Mouse (Mus musculus) bone marrow, adult 2 months (tissue): Measurements from ENCODE around the gene Btbd16. TPM values are rescaled to one million over a fixed set of nuclear protein-coding genes. Genes with fewer than 3 reads are reported as not detected.
A peak's percentile ranks its signal among the peaks of the same experiment; 100 is the strongest.

Source experiments
- H3K27ac ChIP-seq: fragments of 200-500 bp; 2 replicates; pipeline ENCODE4 v1.5.1; 2012; ENCODE audit warnings: low read depth, mild to moderate bottlenecking, control low read depth, inconsistent platforms, low read length; ENCODE audit not compliant: control insufficient read depth, poor library complexity, insufficient read depth
- H3K4me1 ChIP-seq: fragments of 200-500 bp; 2 replicates; pipeline ENCODE4 v1.6.1; 2011; ENCODE audit warnings: low read length; ENCODE audit not compliant: control insufficient read depth, insufficient read depth
- H3K4me3 ChIP-seq: fragments of 200-500 bp; replicated peaks from 2 replicates; pipeline ENCODE3; 2011; ENCODE audit warnings: mild to moderate bottlenecking, low read depth, low read length, control low read depth; ENCODE audit not compliant: control insufficient read depth
- CTCF ChIP-seq: fragments of 200-500 bp; IDR thresholded peaks from 2 replicates; pipeline ENCODE4 v1.5.1; 2011; ENCODE audit warnings: low read length, control low read depth; ENCODE audit not compliant: control insufficient read depth, insufficient read depth
- POLR2A ChIP-seq: fragments of 200-500 bp; IDR thresholded peaks from 2 replicates; pipeline ENCODE4 v1.6.1; 2011; ENCODE audit warnings: low read depth, mild to moderate bottlenecking, control low read depth, low read length, borderline replicate concordance; ENCODE audit not compliant: control insufficient read depth
- WGBS: fragments of 180-500 bp; shearing (Covaris S2); methylation state at CpG from one replicate; pipeline ENCODE4 v1.1.7; 2018; 5-methylcytosine and 5-hydroxymethylcytosine counted together
- polyA plus RNA-seq: library from polyadenylated mRNA; stranded (reverse); fragments of >200 nt; gene quantifications from 2 replicates; pipeline ENCODE4 v1.2.4, GENCODE M21; 2011; ENCODE audit warnings: low replicate concordance; ENCODE audit not compliant: missing spikeins, insufficient read depth, insufficient read length

Gene Btbd16
- polyA plus RNA-seq, 1 experiment: 1.4 TPM

GRCm38 (mm10) chr7:130815601-130816000 lies 41.7 kb downstream of the Btbd16 start:
- TF ChIP-seq POLR2A: no peak
- TF ChIP-seq CTCF: no peak
- WGBS: 84% methylated on average over 10 of the region's 10 CpGs
- Histone ChIP-seq H3K4me1 (no peaks in the 10 kb centered on the region; the same call in 1 of the 2 replicates), H3K4me3 (no peak overlapping the region), H3K27ac (no peak overlapping the region)

DNA sequence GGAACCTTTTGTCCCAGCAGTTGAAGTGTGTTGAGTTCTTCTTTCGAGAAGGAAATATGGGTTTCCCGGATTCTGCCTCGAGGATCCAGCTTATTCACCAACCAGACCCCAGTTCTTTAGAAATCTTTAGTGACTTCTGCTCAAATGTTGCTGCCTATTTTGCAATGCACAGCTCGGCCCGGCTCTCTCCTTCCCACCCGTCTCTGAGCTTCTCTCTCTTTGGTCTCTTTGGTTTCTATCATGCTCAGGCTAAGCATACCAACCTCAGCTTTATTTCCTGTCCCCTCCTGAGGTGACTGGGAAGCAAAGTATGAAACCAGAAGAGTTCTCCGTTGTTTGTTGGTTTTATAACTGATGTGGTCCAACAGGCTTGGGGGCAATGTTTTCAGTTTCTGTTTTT lies 42.4 kb downstream of the Btbd16 start:
- Histone ChIP-seq H3K4me1 (no peaks in the 10 kb centered on the region; the same call in 1 of the 2 replicates), H3K4me3 (no peak overlapping the region), H3K27ac (no peak overlapping the region)
- TF ChIP-seq CTCF (no peak), POLR2A (no peak)
- 18% methylated on average over 7 of the region's 7 CpGs for WGBS

- Histone ChIP-seq H3K4me1 (no peaks in the 10 kb centered on the region; the same call in 1 of the 2 replicates), H3K27ac (no peak overlapping the region), H3K4me3 (no peak overlapping the region)
- WGBS: under 1% methylated on average over 5 of the region's 5 CpGs
- no peak for TF ChIP-seq CTCF
- TF ChIP-seq POLR2A: no peak
Measured at GRCm38 (mm10) chr7:130818813-130819212, 44.9 kb downstream of the Btbd16 start.

DNA sequence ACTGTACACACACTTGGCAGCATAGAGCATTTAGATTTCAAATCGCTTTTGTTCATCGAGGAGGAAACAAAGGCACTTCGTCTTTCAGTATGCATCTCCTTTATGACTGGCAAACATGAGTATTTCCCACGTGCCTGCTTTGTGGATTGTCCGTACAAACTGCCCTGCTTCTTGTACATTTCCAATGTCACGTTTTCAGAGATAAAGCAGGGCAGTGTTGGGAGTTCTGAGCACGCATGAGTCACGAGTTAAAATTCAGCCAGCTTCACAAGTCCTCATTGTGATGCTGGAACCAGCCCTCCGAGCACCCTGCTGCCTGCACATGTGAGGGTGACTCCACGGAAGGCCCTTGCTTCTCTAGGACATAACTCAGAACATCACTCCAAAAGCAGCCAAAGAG lies 45.8 kb downstream of the Btbd16 start:
- WGBS: 86% methylated on average over 10 of the region's 10 CpGs
- H3K4me1 ChIP-seq: no peaks in the 10 kb centered on the region; the same call in 1 of the 2 replicates
- no peak for TF ChIP-seq POLR2A
- TF ChIP-seq CTCF: no peak
- H3K27ac ChIP-seq: no peak overlapping the region
- H3K4me3 ChIP-seq: no peak overlapping the region

- 75% methylated on average over 9 of the region's 9 CpGs for WGBS
Measured at GRCm38 (mm10) chr7:130823992-130824391, 50.1 kb downstream of the Btbd16 start.

GRCm38 (mm10) chr7:130826343-130826742 lies 52.5 kb downstream of the Btbd16 start:
- 0 out of 2 replicates have a peak overlapping the region, but pooled peaks have one; percentile 7 for H3K27ac ChIP-seq
- H3K4me3 ChIP-seq: no peak overlapping the region
- H3K4me1 ChIP-seq: no peaks in the 10 kb centered on the region; the same call in 1 of the 2 replicates
- 52% methylated on average over 3 of the region's 3 CpGs for WGBS
- TF ChIP-seq CTCF (no peak), POLR2A (no peak)

More at GRCm38 (mm10) chr7:130823992-130824391, 50.1 kb downstream of the Btbd16 start:
- TF ChIP-seq POLR2A (no peak), CTCF (no peak)
- Histone ChIP-seq H3K4me3 (no peak overlapping the region), H3K4me1 (no peaks in the 10 kb centered on the region; the same call in 1 of the 2 replicates), H3K27ac (no peak overlapping the region)

- H3K4me3 ChIP-seq: no peak overlapping the region
- no peaks in the 10 kb centered on the region; the same call in 1 of the 2 replicates for H3K4me1 ChIP-seq
- WGBS: 57% methylated on average over 3 of the region's 3 CpGs
- no peak for TF ChIP-seq CTCF
- TF ChIP-seq POLR2A: no peak
- no peak overlapping the region for H3K27ac ChIP-seq
Measured at GRCm38 (mm10) chr7:130827431-130827830, 53.6 kb downstream of the Btbd16 start.

GRCm38 (mm10) chr7:130827844-130828403 lies 54.1 kb downstream of the Btbd16 start:
- 60% methylated on average over 9 of the region's 9 CpGs for WGBS
- Histone ChIP-seq H3K27ac (no peak overlapping the region), H3K4me3 (no peak overlapping the region), H3K4me1 (no peaks in the 10 kb centered on the region; the same call in 1 of the 2 replicates)
- no peak for TF ChIP-seq CTCF
- TF ChIP-seq POLR2A: no peak

DNA sequence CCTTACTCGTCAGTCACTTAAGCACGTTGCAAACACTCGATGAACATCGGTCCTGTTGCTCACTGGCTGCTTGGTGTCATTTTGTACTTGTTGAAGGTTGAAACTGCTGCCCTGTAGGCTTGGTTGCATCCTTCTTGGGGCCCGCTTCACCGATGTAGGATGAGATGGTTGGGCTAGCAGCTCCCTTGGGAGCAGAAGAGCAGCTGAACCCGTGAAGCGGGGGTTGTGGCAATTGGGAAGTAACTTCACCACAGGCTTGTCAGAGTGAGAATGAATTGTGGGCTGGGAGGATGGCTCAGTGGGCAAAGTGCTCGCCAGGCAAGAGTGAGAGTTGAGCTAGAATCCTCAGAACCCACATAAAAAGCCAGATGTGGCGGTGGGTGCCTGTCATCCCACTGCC lies 54.6 kb downstream of the Btbd16 start:
- Histone ChIP-seq H3K4me3 (no peak overlapping the region), H3K4me1 (no peaks in the 10 kb centered on the region; the same call in 1 of the 2 replicates), H3K27ac (no peak overlapping the region)
- no peak for TF ChIP-seq POLR2A
- no peak for TF ChIP-seq CTCF
- 41% methylated on average over 10 of the region's 10 CpGs for WGBS

GRCm38 (mm10) chr7:130831586-130831985 lies 57.7 kb downstream of the Btbd16 start:
- H3K27ac ChIP-seq: no peak overlapping the region
- WGBS: 81% methylated on average over 5 of the region's 5 CpGs
- H3K4me1 ChIP-seq: no peaks in the 10 kb centered on the region; the same call in 1 of the 2 replicates
- no peak overlapping the region for H3K4me3 ChIP-seq
- TF ChIP-seq CTCF (no peak), POLR2A (no peak)
